Mouse (Mus musculus) small intestine, adult 2 months (tissue): Measurements from ENCODE around the gene Lrrc58.

Experiments
- CTCF ChIP-seq: fragments of 200-500 bp; IDR thresholded peaks from 2 replicates; pipeline ENCODE4 v1.5.1; 2012; ENCODE audit warnings: low read depth, mild to moderate bottlenecking, control low read depth, inconsistent platforms, low read length, moderate library complexity, mixed read lengths; ENCODE audit not compliant: insufficient replicate concordance, insufficient read length; ENCODE audit errors: extremely low read depth
- POLR2A ChIP-seq: fragments of 200-500 bp; IDR thresholded peaks from 2 replicates; pipeline ENCODE4 v1.6.1; 2012; ENCODE audit warnings: low read depth, mild to moderate bottlenecking, control low read depth, inconsistent platforms, low read length, moderate library complexity

GRCm38 (mm10) chr16:37824778-37825505 lies 43.2 kb upstream of the Lrrc58 start:
- TF ChIP-seq POLR2A (no peak), CTCF (no peak)
